Mouse (Mus musculus) T-helper 1 cell (primary cell): ENCODE measurements around the gene Mapk8ip1.

Experiments used
- in situ Hi-C: fragments of 300-600 bp; cut with MboI, MseI; formaldehyde crosslinking; loops from one replicate; pipeline ENCODE4 v1.15.1; 2025; ENCODE audit warnings: high pct_unique_total_duplicates

Mapk8ip1 gene

DNA sequence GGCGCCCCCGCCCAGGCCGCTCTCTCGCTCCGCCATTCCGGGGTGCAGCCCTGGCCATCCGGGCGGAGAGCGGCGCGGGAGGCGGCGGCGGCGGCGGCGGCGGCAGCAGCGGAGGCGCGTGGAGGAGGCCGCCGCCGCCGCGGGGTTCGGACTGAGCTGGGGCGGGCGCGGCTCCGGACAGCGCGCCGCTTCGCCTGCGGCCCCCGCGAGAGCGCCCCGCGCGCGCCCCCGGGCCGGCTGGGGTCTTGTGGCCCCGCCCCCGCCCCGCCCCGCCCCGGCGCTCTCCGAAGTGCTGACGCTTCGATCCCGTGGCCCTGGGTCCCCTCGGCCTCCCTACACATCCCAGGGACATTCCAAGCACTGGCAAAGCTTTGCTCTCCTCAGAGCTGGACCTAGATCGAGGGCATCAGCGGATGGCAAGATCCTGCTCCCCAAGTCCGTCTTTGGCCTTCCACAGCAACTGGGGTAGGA lies at the start of gene Mapk8ip1:
Gene Mapk8ip1 (minus strand): TSS at position 173 of the 471 bp plus-strand sequence.
- in situ Hi-C loops: no loop called here

DNA sequence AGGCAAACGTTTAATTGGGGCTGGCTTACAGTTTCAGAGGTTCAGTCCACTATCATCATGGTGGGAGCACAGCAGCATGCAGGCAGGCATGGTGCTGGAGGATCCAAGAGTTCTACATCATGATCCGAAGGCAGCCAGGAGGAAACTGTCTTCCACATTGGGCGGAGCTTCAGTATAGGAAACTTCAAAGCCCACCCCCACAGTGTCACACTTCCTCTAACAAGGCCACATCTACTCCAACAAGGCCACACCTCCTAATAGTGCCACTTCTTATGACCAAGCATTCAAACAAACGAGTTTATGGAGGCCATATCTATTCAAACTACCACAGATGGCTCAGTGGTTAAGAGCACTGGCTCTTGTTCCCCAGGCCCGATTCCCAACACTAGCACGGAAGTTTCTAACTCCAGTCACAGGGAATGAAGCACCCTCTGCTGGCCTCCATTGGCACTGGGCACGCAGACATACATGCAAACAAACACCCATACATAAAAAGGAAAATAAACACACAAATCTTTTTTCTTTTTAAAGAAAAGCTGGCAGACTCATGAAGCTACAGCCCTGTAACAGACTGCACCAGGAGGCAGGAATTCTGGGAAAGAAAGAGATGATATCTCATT lies 46.2 kb upstream of the Mapk8ip1 start:
- in situ Hi-C loops: loop anchor here (10.0 kb wide), 1 partner anchor 462 kb away; no protein-coding TSS in a partner anchor

DNA sequence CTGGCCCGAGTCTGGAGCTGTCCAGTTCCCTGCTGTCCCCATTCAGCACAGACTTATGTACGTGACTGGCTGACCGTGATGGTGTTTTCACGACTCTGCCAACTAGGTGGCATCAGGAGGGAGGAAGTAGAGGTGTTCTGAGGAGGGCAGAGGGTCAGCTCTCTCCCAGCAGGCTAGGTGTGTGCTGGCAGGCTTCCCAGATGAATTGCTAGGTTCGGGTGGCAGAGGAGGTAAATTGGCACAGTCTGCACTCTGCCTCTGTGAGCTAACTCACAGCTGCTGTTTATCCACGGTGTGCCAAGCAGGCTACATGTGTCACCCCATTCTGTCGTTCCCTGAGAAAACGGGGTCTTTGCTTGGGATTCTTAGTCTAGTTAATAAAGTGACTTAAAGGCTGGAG lies 45.6 kb upstream of the Mapk8ip1 start:
- in situ Hi-C loops: loop anchor here (10.0 kb wide), 1 partner anchor 462 kb away; no protein-coding TSS in a partner anchor

DNA sequence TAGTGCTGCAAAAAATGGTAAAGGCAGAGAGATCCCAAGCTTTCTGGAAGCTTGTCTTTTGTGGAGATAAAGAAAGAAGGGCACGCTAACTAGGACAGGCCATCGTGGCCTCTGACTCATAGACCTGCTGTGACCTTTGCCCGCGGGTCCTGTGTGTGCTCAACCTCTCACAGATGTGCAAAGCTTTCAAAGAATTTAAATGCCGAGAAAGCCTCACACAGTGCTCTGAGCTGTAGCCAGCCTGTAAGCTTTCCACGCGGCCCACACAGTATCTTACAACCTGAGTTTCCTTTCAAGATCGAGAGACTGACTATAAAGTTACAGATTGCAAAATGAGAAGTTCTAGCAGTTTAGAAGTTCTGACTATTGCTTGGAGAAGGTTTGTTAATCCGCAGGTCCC lies 44.8 kb upstream of the Mapk8ip1 start:
- in situ Hi-C loops: loop anchor here (10.0 kb wide), 1 partner anchor 461 kb away; no protein-coding TSS in a partner anchor

DNA sequence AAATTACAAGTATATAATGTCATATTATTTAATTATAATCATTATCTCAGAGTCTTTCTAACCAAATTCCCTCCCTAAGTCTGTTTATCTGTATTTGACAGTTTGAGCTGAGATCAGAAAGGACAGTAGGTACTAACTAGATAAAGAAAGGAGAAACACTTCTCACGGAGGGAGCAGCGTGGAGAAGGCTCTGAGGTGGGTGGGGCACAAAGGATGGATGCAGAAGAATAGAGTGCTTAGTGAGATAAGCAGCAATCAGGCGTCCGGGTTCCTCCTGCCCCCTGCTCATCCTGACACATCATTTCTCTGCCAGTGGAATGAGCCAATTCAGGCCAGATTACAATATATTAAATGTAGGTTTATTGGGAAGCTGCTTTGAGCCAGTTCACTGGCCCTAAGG lies 43.3 kb upstream of the Mapk8ip1 start:
- in situ Hi-C loops: loop anchor here (10.0 kb wide), 1 partner anchor 460 kb away; no protein-coding TSS in a partner anchor

DNA sequence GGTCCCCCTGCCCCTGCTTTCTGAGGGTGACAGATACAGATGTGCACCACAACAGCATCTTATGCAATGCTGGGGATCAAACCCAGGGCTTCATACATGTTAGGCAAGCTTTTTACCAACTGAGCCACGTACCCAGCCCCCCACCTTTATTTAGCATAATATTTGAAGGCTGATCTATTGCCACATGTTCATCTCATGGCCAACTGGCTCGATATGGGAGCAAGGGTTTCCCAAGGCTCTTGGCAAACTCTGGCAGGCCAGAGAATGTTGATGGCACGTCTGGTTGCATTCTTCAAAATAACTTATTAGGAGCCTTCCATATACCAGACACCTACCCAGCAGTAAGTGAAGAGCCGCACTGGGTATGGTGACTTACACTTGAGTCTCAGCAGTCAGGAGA lies 42.2 kb upstream of the Mapk8ip1 start:
- in situ Hi-C loops: loop anchor here (10.0 kb wide), 1 partner anchor 459 kb away; no protein-coding TSS in a partner anchor

DNA sequence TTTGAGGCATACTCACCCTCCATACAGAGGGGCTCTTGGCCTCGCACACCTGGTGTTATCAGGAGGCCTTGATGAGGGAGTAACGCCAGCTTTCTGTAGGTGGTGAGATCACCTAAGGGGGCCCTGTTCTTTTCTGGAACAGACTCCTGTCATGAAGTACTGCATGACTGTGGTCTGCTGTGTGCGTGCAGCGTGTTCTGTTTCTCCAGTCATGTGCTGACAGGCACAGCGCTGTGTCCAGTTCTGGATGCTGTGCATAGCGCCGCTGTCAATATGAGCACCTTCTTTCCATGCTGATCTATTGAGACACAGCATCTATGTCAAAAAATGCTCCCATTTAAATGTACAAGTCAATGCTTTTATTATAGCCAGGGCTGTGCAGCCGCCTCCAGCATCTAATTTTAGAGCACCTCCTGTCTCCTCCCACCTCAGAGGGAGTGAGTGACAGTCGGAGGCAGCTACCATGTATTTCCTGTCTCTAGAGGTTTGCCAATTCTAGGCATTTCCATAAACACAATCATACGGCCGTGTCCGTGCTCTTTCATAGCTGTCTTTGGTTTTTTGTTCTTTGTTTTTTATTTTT lies 41.4 kb upstream of the Mapk8ip1 start:
- in situ Hi-C loops: loop anchor here (10.0 kb wide), 1 partner anchor 458 kb away; no protein-coding TSS in a partner anchor

DNA sequence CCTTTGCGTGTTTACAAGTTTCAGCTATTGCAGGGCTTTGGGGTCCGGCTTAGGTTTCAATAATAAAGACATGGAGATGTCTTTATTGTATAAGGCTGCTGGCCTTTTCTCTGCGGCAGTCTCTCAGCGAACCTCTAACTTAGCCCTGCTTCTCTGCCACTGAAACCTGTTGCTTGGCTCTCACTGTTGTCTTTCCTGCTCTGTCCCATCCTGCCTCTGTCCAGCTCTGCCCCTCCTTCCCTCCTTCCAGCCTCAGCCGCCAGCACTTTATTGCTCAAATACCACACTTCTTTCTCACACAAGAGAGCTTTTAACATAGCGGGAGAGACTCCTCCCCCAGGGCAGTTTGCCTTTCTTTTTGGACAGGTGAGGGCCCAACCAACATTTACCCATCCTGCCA lies 39.4 kb upstream of the Mapk8ip1 start:
- in situ Hi-C loops: loop anchor here (10.0 kb wide), 1 partner anchor 456 kb away; no protein-coding TSS in a partner anchor

DNA sequence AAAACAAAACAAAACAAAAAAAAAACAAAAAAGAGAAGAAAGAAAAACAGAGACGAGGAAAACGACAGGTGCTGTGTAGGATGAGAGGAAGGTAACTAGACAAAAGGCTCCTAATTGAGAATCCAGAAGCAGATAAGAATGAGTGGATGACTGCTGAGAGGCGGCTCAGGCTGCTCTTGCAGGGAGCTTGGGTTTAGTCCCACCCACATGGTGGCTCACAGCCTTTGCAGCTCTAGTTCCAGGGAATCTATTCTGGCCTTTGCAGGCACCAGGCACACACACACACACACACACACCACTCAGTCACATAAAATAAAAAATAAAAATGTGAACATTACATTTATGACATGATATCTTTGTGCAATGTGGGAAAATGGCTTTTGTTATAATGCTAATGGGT lies 37.5 kb upstream of the Mapk8ip1 start:
- in situ Hi-C loops: loop anchor here (10.0 kb wide), 1 partner anchor 724 kb away; the partner anchor contains the start of genes Atg13 and Harbi1

DNA sequence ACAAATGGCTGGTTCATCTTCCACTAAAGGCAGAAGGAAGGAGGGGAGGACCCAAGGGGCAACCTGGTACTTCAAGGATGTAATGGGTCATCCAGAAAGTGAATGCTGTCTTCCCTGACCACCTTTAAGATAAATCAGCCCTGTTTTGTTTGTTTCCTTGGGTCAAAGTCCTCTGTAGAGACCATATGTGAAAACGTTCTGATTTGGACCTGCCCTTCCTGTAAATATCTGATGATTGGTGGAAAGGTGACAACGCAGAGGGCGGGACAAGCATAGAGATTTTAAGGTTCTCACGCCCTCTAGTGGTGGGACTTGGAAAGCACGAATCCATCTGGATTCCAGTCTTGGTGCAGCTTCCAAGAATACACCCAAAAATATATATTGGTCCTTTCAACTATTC lies 36.8 kb upstream of the Mapk8ip1 start:
- in situ Hi-C loops: loop anchor here (10.0 kb wide), 1 partner anchor 723 kb away; the partner anchor contains the start of genes Atg13 and Harbi1

DNA sequence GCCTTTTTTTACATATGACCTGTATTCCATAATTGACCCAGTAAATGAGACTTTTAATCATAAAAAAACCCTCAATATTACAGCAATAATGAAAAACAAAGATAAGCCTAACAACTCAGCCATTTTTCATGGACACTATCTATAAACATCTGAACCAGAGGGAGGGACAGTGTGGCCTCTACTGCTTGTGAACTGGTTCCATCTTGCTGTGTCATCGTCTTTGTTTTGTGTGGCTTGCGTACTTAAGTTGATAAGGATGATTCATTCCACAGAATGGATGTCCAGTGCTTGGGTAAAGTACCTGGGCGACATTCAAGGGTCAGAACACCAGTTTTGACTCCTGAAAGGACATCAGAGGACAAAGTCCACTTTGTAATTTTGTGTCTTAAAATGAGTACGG lies 36.3 kb upstream of the Mapk8ip1 start:
- in situ Hi-C loops: loop anchor here (10.0 kb wide), 1 partner anchor 723 kb away; the partner anchor contains the start of genes Atg13 and Harbi1

DNA sequence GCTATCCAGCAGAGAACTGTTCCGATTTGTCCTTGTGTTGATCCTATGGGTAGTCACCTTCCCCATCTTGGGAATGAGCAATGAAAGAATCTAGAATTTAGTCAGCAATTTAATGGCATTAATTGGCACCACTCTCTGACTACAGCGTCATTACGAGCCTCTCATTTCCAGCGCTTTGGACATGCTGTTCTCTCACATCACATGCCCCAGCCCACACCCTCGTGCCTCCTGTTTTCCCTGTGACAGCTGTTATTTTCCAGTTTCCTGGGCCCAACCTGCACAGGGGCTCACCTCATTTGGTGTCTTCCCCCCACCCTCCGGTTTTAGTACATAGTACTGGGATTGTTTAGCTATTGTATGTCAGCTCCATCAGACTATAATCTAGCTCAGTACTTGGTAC lies 34.0 kb upstream of the Mapk8ip1 start:
- in situ Hi-C loops: loop anchor here (10.0 kb wide), 1 partner anchor 720 kb away; the partner anchor contains the start of genes Atg13 and Harbi1

DNA sequence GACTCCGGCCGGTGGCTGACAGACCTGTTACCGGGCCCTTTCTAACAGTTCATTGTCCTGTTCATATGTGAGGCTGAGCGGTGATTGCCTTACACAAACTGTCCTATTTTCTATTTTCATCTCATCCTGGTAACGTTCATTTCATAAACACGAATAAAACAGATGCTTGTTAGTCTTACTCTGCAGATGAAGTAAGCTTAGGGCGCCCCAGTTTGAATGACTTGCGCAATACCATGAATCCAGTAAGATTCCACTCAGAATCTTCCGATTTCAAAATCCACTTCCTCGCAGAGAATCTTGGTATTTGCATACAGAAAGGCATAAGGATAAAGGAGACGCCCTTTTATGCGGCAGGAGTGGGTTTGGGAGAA lies 33.3 kb upstream of the Mapk8ip1 start:
- in situ Hi-C loops: loop anchor here (10.0 kb wide), 1 partner anchor 720 kb away; the partner anchor contains the start of genes Atg13 and Harbi1

DNA sequence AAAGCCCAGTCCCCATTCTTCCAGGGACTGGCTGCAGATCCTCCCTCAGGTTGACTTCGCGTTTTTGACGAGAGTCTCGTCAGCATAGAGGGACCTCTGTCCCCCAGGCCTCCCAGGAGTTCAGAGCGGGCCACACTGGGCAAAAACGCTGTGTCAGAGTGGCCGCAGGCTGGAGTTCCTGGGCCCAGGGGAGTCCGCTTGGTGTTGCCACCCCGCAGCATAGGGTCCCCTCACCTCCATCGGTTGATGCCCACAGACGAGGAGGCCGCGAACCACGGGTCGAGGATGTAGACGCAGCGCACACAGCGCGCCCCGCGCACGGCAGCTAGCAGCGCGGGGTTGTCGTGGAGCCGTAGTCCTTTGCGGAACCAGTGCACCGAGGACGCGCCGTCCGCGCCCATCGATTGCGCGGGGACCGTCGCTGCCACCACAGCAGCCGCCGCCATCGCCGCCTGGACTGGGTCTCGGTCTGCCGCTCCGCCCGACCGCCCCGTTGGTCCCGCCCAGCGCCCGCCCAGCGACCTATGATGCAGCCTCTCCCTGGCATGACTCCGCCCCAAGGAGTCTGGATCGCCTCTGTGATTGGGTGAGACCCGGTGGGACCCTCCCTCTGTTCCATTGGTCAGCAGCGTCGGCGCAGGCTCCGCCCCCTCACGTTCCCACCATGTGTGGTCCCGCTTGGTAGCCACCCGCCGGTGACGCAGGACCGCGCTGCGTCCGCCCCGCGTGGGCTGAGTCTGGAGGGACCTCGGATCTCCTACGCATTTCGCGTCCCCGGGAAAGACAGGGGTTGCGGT lies 32.7 kb upstream of the Mapk8ip1 start, which contains the start of gene Cry2:
Gene Cry2 (minus strand): TSS at position 466 of the 797 bp plus-strand sequence.
- in situ Hi-C loops: loop anchor here (10.0 kb wide), 1 partner anchor 719 kb away; the partner anchor contains the start of genes Atg13 and Harbi1

DNA sequence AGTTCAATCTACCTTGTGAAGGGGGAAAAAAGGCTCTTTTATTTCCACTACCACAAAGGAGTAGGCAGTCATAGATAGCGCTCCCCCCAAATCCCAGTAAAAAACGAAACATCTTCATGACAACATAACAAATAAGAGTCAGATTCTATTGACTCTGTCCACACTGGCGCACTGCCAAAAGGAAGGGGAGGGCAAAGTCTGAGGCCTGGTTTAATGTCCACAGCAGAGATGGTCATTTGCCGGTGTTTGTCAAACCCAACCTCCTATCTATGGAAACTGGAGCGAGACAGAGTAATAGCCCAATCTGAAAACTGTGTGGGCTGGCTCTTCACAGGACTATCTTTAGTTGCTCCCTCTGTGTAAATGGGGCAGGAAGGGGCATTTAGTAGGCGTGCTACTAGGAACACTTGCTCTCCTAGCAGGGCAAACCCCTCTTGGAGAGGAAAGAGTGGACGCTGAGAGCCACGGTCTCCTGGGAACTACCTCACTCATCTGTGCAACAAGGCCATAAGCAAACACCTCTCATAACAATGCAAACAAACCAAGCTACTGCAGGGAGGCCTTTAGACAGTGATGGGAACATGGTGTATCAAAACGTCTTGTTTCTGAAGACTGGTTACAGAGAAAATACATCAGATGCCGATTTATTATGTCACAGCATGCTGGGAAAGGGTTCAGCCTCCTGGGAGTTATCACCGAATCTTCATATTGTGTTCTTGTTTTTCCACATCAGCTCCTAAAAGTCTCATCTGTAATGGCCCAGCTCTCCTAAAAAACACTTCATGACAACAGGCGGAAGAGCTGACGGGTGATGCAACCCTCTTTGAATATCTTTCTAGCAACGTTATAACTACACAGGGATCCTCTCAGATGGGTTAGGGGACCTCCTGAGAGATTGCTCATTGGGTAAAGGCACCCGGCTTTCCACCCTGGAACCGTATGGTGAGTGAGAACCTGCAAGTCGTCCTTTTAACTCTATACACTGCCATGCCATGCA lies 31.5 kb upstream of the Mapk8ip1 start:
- in situ Hi-C loops: loop anchor here (10.0 kb wide), 1 partner anchor 718 kb away; the partner anchor contains the start of genes Atg13 and Harbi1

DNA sequence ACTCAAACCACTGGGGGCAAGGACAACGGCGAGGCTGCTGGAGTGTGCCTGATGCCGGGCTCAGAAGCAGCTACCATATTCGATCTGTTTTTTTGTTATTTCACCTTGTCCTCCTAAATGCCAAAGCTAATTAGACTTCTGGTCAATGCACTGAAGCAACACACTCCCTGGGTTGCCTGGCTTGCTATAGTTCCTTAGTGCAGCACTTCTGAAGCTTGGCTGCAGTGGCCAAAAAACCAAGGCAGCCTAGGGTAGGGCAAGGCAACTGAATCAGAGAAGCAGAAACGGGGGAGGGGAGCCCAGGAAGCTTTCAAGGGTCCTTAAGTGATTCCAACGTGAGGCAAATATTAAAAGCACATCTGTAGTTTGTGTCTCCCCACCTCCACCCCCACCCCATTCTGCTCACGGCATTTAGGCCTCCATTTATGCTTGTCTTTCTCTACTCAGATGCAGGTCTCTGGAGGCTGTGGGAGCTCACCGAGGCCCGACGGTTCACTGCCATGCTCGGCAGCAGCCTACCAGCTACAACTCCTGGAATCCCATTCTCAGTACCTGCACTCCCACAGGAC lies 30.6 kb upstream of the Mapk8ip1 start:
- in situ Hi-C loops: loop anchor here (10.0 kb wide), 1 partner anchor 717 kb away; the partner anchor contains the start of genes Atg13 and Harbi1

DNA sequence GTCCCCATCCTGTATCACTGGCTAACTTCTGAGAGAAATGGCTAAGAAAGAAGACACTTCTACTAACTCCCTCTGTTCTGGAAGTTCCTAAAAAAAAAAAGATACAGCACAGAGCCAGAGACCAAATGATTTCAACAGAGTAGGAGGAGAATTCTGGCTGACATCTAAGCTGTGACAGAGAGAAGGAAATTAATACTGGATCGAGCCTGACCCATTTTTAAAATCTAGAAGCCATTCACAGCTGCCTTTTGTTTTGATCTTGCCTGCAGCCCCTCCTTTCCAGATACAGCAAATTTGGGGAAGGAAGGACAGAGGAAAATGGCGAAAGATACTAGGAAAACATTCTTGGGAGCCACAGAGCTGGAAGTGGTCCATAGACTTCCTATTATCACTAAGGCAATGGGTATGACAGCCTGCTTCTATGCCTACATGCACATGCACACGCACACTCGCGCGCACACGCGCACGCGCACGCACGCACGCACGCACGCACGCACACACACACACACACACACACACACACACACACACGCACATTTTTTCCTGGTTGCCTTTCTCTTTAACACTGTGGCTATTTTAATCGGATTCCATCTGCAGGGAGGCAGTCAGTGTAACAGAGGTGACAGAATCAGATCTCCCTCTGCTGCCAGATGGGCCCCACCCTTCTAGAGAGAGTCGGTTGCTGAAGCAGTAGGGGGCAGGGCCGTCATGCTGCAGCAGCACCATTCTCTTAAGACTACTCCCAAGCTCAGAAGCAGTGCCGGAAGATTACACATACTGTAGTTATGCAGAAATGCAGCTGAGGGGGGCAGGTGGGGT lies 29.9 kb upstream of the Mapk8ip1 start:
- in situ Hi-C loops: loop anchor here (10.0 kb wide), 1 partner anchor 716 kb away; the partner anchor contains the start of genes Atg13 and Harbi1

DNA sequence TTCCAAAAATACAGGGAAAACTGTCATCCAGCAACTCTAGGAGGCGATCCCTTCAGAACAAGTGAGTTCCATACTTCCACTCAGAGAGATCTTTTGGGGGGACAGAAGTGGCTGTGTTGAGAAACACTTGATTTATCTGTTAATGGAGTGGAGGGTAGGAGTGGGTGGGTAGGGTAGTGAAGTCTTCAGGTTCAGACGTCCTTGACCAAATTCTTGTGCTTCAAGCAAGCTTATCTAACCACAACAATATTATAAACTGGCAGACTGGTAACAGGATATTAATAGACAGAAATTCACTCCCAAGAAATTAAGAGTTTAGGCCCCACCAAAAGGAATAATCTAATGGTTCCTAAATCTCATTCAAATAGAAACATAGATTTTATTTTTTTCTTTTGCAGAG lies 29.0 kb upstream of the Mapk8ip1 start:
- in situ Hi-C loops: loop anchor here (10.0 kb wide), 1 partner anchor 715 kb away; the partner anchor contains the start of genes Atg13 and Harbi1

DNA sequence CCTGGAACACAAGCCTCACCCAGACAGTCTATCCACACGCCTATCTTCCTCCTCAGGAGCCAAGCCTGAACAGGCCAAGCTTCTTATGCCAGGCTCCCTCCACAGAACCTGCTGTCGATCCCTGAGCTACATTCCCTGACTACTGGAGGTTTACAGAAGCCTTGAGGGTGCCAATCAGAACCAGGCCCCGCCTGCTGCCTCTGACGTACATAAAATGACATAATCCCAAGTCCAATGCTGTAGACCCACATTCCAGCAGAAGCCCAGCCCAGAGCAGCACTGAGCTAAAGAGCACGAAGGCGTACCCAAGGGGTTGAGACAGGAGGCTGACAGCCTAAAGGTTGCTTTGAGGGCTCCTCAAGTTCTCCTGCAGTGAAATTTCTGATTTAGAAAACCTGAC lies 26.8 kb upstream of the Mapk8ip1 start:
- in situ Hi-C loops: no loop called here
